Mouse (Mus musculus) forebrain, embryonic 11.5 days (tissue): ENCODE data around the gene Dram2. TPM values are rescaled to one million over a fixed set of nuclear protein-coding genes. Genes with fewer than 3 reads are reported as not detected.
A peak's percentile ranks its signal among the peaks of the same experiment; 100 is the strongest.

Experiments used
- ATAC-seq: fragments of 200-750 bp; cut with Nextera tagmentation; replicated peaks from 2 replicates; pipeline ENCODE4 v1.8.0; 2017; ENCODE audit warnings: moderate TSS enrichment; ENCODE audit not compliant: low FRiP score
- DNase-seq: peaks from one replicate; pipeline ENCODE4 v3.0.0-alpha.2; 2017; ENCODE audit warnings: low spot score
- H3K27ac ChIP-seq: fragments of 300-500 bp; sonication (generic); 2 replicates; pipeline ENCODE4 v1.5.1; 2014; ENCODE audit warnings: low read depth, low read length
- H3K27me3 ChIP-seq: fragments of 300-500 bp; sonication (generic); 2 replicates; pipeline ENCODE4 v1.6.1; 2014; ENCODE audit warnings: mild to moderate bottlenecking, low read length, mixed read lengths; ENCODE audit not compliant: control insufficient read depth, insufficient read depth
- H3K36me3 ChIP-seq: fragments of 300-500 bp; sonication (generic); 2 replicates; pipeline ENCODE4 v1.6.1; 2014; ENCODE audit warnings: mild to moderate bottlenecking, low read length, moderate library complexity, mixed read lengths; ENCODE audit not compliant: control insufficient read depth, insufficient read depth
- H3K4me1 ChIP-seq: fragments of 300-500 bp; sonication (generic); replicated peaks from 2 replicates; pipeline ENCODE4 v1.6.1; 2014; ENCODE audit warnings: low read length, mixed read lengths; ENCODE audit not compliant: control insufficient read depth, insufficient read depth
- H3K4me2 ChIP-seq: fragments of 300-500 bp; sonication (generic); 2 replicates; pipeline ENCODE4 v1.6.1; 2014; ENCODE audit warnings: low read depth, mild to moderate bottlenecking, low read length, moderate library complexity, mixed read lengths; ENCODE audit not compliant: severe bottlenecking
- H3K4me3 ChIP-seq: fragments of 300-500 bp; sonication (generic); 2 replicates; pipeline ENCODE4 v1.5.1; 2014; ENCODE audit warnings: low read depth, low read length
- H3K9ac ChIP-seq: fragments of 300-500 bp; sonication (generic); 2 replicates; pipeline ENCODE4 v1.6.1; 2014; ENCODE audit warnings: low read length
- H3K9me3 ChIP-seq: fragments of 300-500 bp; sonication (generic); 2 replicates; pipeline ENCODE4 v1.6.1; 2016; ENCODE audit warnings: low read length, mixed read lengths; ENCODE audit not compliant: control insufficient read depth
- WGBS: fragments of 180-500 bp; shearing (Covaris S2); extraction: QIAGEN DNeasy Blood & Tissue Kit; methylation state at CpG from one replicate; pipeline ENCODE4 v1.1.7; 2014; 5-methylcytosine and 5-hydroxymethylcytosine counted together
- polyA plus RNA-seq: library from polyadenylated mRNA; unstranded; fragments of >200 nt; fragmentation: Nextera tagmentation; extraction: Ambion mirVana; gene quantifications from 2 replicates; pipeline ENCODE4 v1.2.1, GENCODE M21; 2014

The Dram2 gene
- polyA plus RNA-seq, result 38.7 and 38.9 TPM in 2 replicates

GRCm38 (mm10) chr3:106547171-106547923 lies at the start of gene Dram2, which contains the start of gene Cept1:
Dram2 (plus strand) TSS chr3:106547798.
Cept1 (minus strand) TSS chr3:106547802.
- Histone ChIP-seq H3K9me3 (no peaks in the 10 kb centered on the region), H3K36me3 (no peaks in the 10 kb centered on the region), H3K4me2 (peak within 1 kb of the TSS; percentile 72), H3K4me1 (peaks cover 3% of the 10 kb centered on the region; the same call in 1 of the 2 replicates), H3K27ac (peak within 1 kb of the TSS; percentile 90), H3K27me3 (no peaks in the 10 kb centered on the region), H3K9ac (peak within 1 kb of the TSS; percentile 92), H3K4me3 (peak within 1 kb of the TSS; percentile 77)
- ATAC-seq, result peak; percentile 97
- peak; percentile 93 for DNase-seq
- WGBS, result under 1% methylated on average over 62 of the region's 63 CpGs

- Histone ChIP-seq H3K27me3 (no peaks in the 10 kb centered on the region), H3K9me3 (no peaks in the 10 kb centered on the region), H3K9ac (no peak overlapping the region), H3K36me3 (no peaks in the 10 kb centered on the region), H3K4me1 (no peaks in the 10 kb centered on the region), H3K4me2 (no peak overlapping the region), H3K4me3 (no peak overlapping the region), H3K27ac (no peak overlapping the region)
- ATAC-seq (no peak), DNase-seq (no peak)
- 88% methylated on average over 2 of the region's 2 CpGs for WGBS
These were observed 47.1 kb upstream of the Dram2 start for GRCm38 (mm10) chr3:106500510-106500909.

GRCm38 (mm10) chr3:106502892-106503291 lies 44.7 kb upstream of the Dram2 start:
- H3K27ac ChIP-seq, result no peak overlapping the region
- H3K4me3 ChIP-seq, result no peak overlapping the region
- WGBS, result 98% methylated on average over 2 of the region's 2 CpGs
- H3K4me2 ChIP-seq, result no peak overlapping the region
- ATAC-seq (no peak), DNase-seq (no peak)
- no peaks in the 10 kb centered on the region for H3K4me1 ChIP-seq
- no peaks in the 10 kb centered on the region for H3K27me3 ChIP-seq
- no peak overlapping the region for H3K9ac ChIP-seq
- H3K36me3 ChIP-seq, result no peaks in the 10 kb centered on the region
- H3K9me3 ChIP-seq, result no peaks in the 10 kb centered on the region

- Histone ChIP-seq H3K27ac (no peak overlapping the region), H3K4me2 (no peak overlapping the region), H3K9ac (no peak overlapping the region), H3K27me3 (no peaks in the 10 kb centered on the region), H3K4me3 (no peak overlapping the region), H3K36me3 (no peaks in the 10 kb centered on the region), H3K9me3 (no peaks in the 10 kb centered on the region), H3K4me1 (no peaks in the 10 kb centered on the region)
- no peak for DNase-seq
- 88% methylated on average over 1 of the region's 1 CpGs for WGBS
- ATAC-seq, result no peak
These were observed 36.9 kb upstream of the Dram2 start for GRCm38 (mm10) chr3:106510669-106511068.

- DNase-seq, result no peak
- Histone ChIP-seq H3K36me3 (no peaks in the 10 kb centered on the region), H3K4me2 (no peak overlapping the region), H3K9me3 (no peaks in the 10 kb centered on the region), H3K27me3 (no peaks in the 10 kb centered on the region), H3K4me1 (no peaks in the 10 kb centered on the region), H3K4me3 (no peak overlapping the region), H3K9ac (no peak overlapping the region), H3K27ac (no peak overlapping the region)
- WGBS, result 87% methylated on average over 6 of the region's 6 CpGs
- ATAC-seq, result no peak
These were observed 32.6 kb upstream of the Dram2 start for GRCm38 (mm10) chr3:106515016-106515415.

- Histone ChIP-seq H3K4me3 (no peak overlapping the region), H3K9ac (no peak overlapping the region), H3K36me3 (no peaks in the 10 kb centered on the region), H3K4me1 (no peaks in the 10 kb centered on the region), H3K27ac (no peak overlapping the region), H3K27me3 (no peaks in the 10 kb centered on the region), H3K4me2 (no peak overlapping the region), H3K9me3 (no peaks in the 10 kb centered on the region)
- 89% methylated on average over 1 of the region's 1 CpGs for WGBS
- DNase-seq (no peak), ATAC-seq (no peak)
These were observed 24.9 kb upstream of the Dram2 start for GRCm38 (mm10) chr3:106522730-106523129.

- Histone ChIP-seq H3K27me3 (no peaks in the 10 kb centered on the region), H3K4me3 (no peak overlapping the region), H3K4me2 (no peak overlapping the region), H3K9ac (no peak overlapping the region), H3K9me3 (no peaks in the 10 kb centered on the region), H3K27ac (no peak overlapping the region), H3K36me3 (no peaks in the 10 kb centered on the region), H3K4me1 (no peaks in the 10 kb centered on the region)
- ATAC-seq (no peak), DNase-seq (no peak)
- 88% methylated on average over 2 of the region's 2 CpGs for WGBS
These were observed 21.2 kb upstream of the Dram2 start for GRCm38 (mm10) chr3:106526411-106526810.

- Histone ChIP-seq H3K27ac (no peak overlapping the region), H3K36me3 (no peaks in the 10 kb centered on the region), H3K27me3 (no peaks in the 10 kb centered on the region), H3K9ac (no peak overlapping the region), H3K4me3 (no peak overlapping the region), H3K4me1 (no peaks in the 10 kb centered on the region), H3K9me3 (no peaks in the 10 kb centered on the region), H3K4me2 (no peak overlapping the region)
- WGBS, result 86% methylated on average over 2 of the region's 2 CpGs
- ATAC-seq (no peak), DNase-seq (no peak)
These were observed 19.6 kb upstream of the Dram2 start for GRCm38 (mm10) chr3:106528032-106528431.

- no peak overlapping the region for H3K27ac ChIP-seq
- H3K4me1 ChIP-seq, result no peaks in the 10 kb centered on the region
- DNase-seq, result no peak
- H3K4me2 ChIP-seq, result no peak overlapping the region
- no peaks in the 10 kb centered on the region for H3K9me3 ChIP-seq
- ATAC-seq, result no peak
- WGBS, result 93% methylated on average over 2 of the region's 2 CpGs
- H3K9ac ChIP-seq, result no peak overlapping the region
- H3K27me3 ChIP-seq, result no peaks in the 10 kb centered on the region
- H3K36me3 ChIP-seq, result no peaks in the 10 kb centered on the region; the same call in 1 of the 2 replicates
- H3K4me3 ChIP-seq, result no peak overlapping the region
These were observed 14.3 kb upstream of the Dram2 start for GRCm38 (mm10) chr3:106533277-106533676.
